In genomic region chr1:88406078-88406806, GRCm38 (mm10) we compare ENCODE assay signal across 16 mouse cellular contexts. TPM values are rescaled to one million over a fixed set of nuclear protein-coding genes. Genes with fewer than 3 reads are reported as not detected.
DNase-seq lines count a peak whose midpoint lies in the region; ATAC-seq and TF ChIP-seq lines count a peak whose summit lies in the region.
"Had no signal": no experiment of that assay in that cellular context is flagged by ENCODE, and none has a peak within 500 bp of the region (broad histone marks: within the 10 kb centered on the region; RNA-seq: fewer than 3 reads in every experiment).

No protein-coding gene starts in this region.

- no peak for TF ChIP-seq CTCF in brain, embryonic 14.5 days (IDR thresholded peaks at IDR 0.05; ENCODE audit: borderline replicate concordance, extremely low read depth, insufficient read depth, insufficient read length)
- TF ChIP-seq CTCF in kidney, postnatal 0 days (IDR thresholded peaks at IDR 0.05; ENCODE audit: low read depth): no peak

- TF ChIP-seq POLR2A in brain, embryonic 14.5 days (IDR thresholded peaks at IDR 0.05; ENCODE audit: borderline replicate concordance, extremely low read depth, insufficient read depth, insufficient read length, poor library complexity, severe bottlenecking): no peak

- intact Hi-C loops in gastrocnemius, postnatal 14 days (cut with DNase I; ENCODE audit: low total_unique reads): no loop called here

- 61% methylated on average over 12 of the region's 12 CpGs for WGBS in hindbrain, embryonic 11.5 days
- WGBS in hindbrain, embryonic 10.5 days: 71% methylated on average over 12 of the region's 12 CpGs
- WGBS in kidney, postnatal 0 days: 41% methylated on average over 12 of the region's 12 CpGs
- WGBS in midbrain, embryonic 15.5 days: 52% methylated on average over 12 of the region's 12 CpGs

- ATAC-seq in hindbrain, embryonic 11.5 days (ENCODE audit: low FRiP score): no peak
- peak; percentile 45; the same call in 1 of the 2 replicates for ATAC-seq in kidney, postnatal 0 days (replicated peaks; ENCODE audit: low FRiP score, low read depth)
- no peak for ATAC-seq in midbrain, embryonic 15.5 days (replicated peaks)

- no peaks in the 10 kb centered on the region for H3K4me1 ChIP-seq in hindbrain, embryonic 11.5 days (replicated peaks; ENCODE audit: control insufficient read depth, insufficient read depth, low read length)
- H3K4me1 ChIP-seq in hindbrain, embryonic 10.5 days (replicated peaks): peaks cover 19% of the 10 kb centered on the region; the same call in 1 of the 2 replicates
- no peaks in the 10 kb centered on the region for H3K4me1 ChIP-seq in kidney, postnatal 0 days (replicated peaks; ENCODE audit: insufficient read depth, low read length)
- no peaks in the 10 kb centered on the region for H3K4me1 ChIP-seq in midbrain, embryonic 15.5 days

- H3K27me3 ChIP-seq in hindbrain, embryonic 11.5 days (ENCODE audit: control insufficient read depth, insufficient read depth, low read length): no peaks in the 10 kb centered on the region
- no peaks in the 10 kb centered on the region for H3K27me3 ChIP-seq in hindbrain, embryonic 10.5 days (ENCODE audit: insufficient read depth, poor library complexity, severe bottlenecking)
- no peaks in the 10 kb centered on the region for H3K27me3 ChIP-seq in kidney, postnatal 0 days (ENCODE audit: insufficient read depth, low read length)
- H3K27me3 ChIP-seq in midbrain, embryonic 15.5 days (replicated peaks): no peaks in the 10 kb centered on the region

- H3K4me3 ChIP-seq in hindbrain, embryonic 11.5 days (ENCODE audit: low read depth, low read length): no peak overlapping the region
- no peak overlapping the region for H3K4me3 ChIP-seq in hindbrain, embryonic 10.5 days
- H3K4me3 ChIP-seq in kidney, postnatal 0 days (replicated peaks; ENCODE audit: low read depth, low read length): no peak overlapping the region
- no peak overlapping the region for H3K4me3 ChIP-seq in midbrain, embryonic 15.5 days

- peak; percentile 8 for DNase-seq in hindbrain, embryonic 11.5 days (ENCODE audit: low spot score)
- DNase-seq in hindbrain, embryonic 10.5 days (ENCODE audit: low spot score): no peak
- peak; percentile 65 for DNase-seq in brain, embryonic 14.5 days (ENCODE audit: low read depth)
- DNase-seq in kidney, postnatal 0 days (ENCODE audit: low spot score): peak; percentile 11
- no peak for DNase-seq in frontal cortex, postnatal 25 days (ENCODE audit: low spot score in 2 of 2)
- DNase-seq in left cerebral cortex, adult 18-20 months (ENCODE audit: low spot score in 2 of 2): no peak
- no peak for DNase-seq in gastrocnemius, postnatal 14 days
- DNase-seq: adrenal gland, adult 2 months; heart, postnatal 4 days; thymus, adult 18-20 months had no signal

- H3K27ac ChIP-seq in hindbrain, embryonic 11.5 days (ENCODE audit: low read depth, low read length): no peak overlapping the region
- no peak overlapping the region for H3K27ac ChIP-seq in hindbrain, embryonic 10.5 days
- H3K27ac ChIP-seq in kidney, postnatal 0 days: no peak overlapping the region
- H3K27ac ChIP-seq in midbrain, embryonic 15.5 days: peak overlapping the region; percentile 32; the same call in 1 of the 2 replicates

- H3K4me2 ChIP-seq in hindbrain, embryonic 11.5 days (replicated peaks; ENCODE audit: low read depth, low read length): no peak overlapping the region
- no peak overlapping the region for H3K4me2 ChIP-seq in kidney, postnatal 0 days (ENCODE audit: low read length)
- H3K4me2 ChIP-seq in midbrain, embryonic 15.5 days: no peak overlapping the region

- no peak overlapping the region for H3K9ac ChIP-seq in hindbrain, embryonic 11.5 days (ENCODE audit: low read depth, low read length)
- H3K9ac ChIP-seq in kidney, postnatal 0 days (ENCODE audit: low read depth, low read length): no peak overlapping the region
- no peak overlapping the region for H3K9ac ChIP-seq in midbrain, embryonic 15.5 days

- no peaks in the 10 kb centered on the region for H3K36me3 ChIP-seq in hindbrain, embryonic 11.5 days (ENCODE audit: control insufficient read depth, insufficient read depth, low read length)
- no peaks in the 10 kb centered on the region for H3K36me3 ChIP-seq in hindbrain, embryonic 10.5 days
- no peaks in the 10 kb centered on the region for H3K36me3 ChIP-seq in kidney, postnatal 0 days (ENCODE audit: insufficient read depth, low read length)
- H3K36me3 ChIP-seq in midbrain, embryonic 15.5 days (replicated peaks): no peaks in the 10 kb centered on the region

- H3K9me3 ChIP-seq in hindbrain, embryonic 11.5 days (ENCODE audit: control insufficient read depth, low read length): no peaks in the 10 kb centered on the region
- no peaks in the 10 kb centered on the region for H3K9me3 ChIP-seq in hindbrain, embryonic 10.5 days
- H3K9me3 ChIP-seq in kidney, postnatal 0 days (replicated peaks; ENCODE audit: low read length): no peaks in the 10 kb centered on the region
- no peaks in the 10 kb centered on the region for H3K9me3 ChIP-seq in midbrain, embryonic 15.5 days

RNA-seq across cellular contexts. Expression of gene Spp2, which starts 0.5 kb away (rescaled TPM):
- 0.17 TPM in 1 of 2 replicates, not detected in the other for polyA plus RNA-seq in hindbrain, embryonic 11.5 days (2014; fragmentation: Nextera tagmentation; extraction: Ambion mirVana)
- polyA plus RNA-seq in hindbrain, embryonic 10.5 days (2016; fragmentation: Nextera tagmentation; extraction: Ambion mirVana): 0.25 TPM in 1 of 2 replicates, not detected in the other
- 0.42 and 0.54 TPM in 2 replicates for polyA plus RNA-seq in brain, embryonic 14.5 days (2012; rRNA removed)
- 531 and 571 TPM in 2 replicates for polyA plus RNA-seq in kidney, postnatal 0 days (2015; fragmentation: Nextera tagmentation; extraction: Ambion mirVana)
- polyA plus RNA-seq in midbrain, embryonic 15.5 days (2015; fragmentation: Nextera tagmentation; extraction: Ambion mirVana): 0.69 and 0.77 TPM in 2 replicates
- total RNA-seq in left cerebral cortex, adult 18-20 months (2021): under 1 TPM; 0.40 to 0.63 TPM
- total RNA-seq in gastrocnemius, postnatal 14 days (2021): not detected
- total RNA-seq: common myeloid progenitor, adult 5-6 weeks; heart, adult 8-10 months; heart, postnatal 4 days; megakaryocyte, adult 5-6 weeks had no signal
- polyA plus RNA-seq: forebrain, embryonic 11.5 days; limb, embryonic 11.5 days had no signal

Comparison
In these comparisons a context has a peak if more than half of its experiments do, and no peak if none do; other contexts are left out.
1. DNase-seq: peak in hindbrain, embryonic 11.5 days (single experiment), brain, embryonic 14.5 days (single experiment) and kidney, postnatal 0 days (single experiment); none in hindbrain, embryonic 10.5 days (single experiment), frontal cortex, postnatal 25 days (0 of 2), left cerebral cortex, adult 18-20 months (0 of 2) and gastrocnemius, postnatal 14 days (single experiment).
2. RNA of gene Spp2, which starts 0.5 kb away (polyA plus RNA-seq): 531 to 571 TPM in kidney, postnatal 0 days; 0.69 to 0.77 TPM in midbrain, embryonic 15.5 days, 0.42 to 0.54 TPM in brain, embryonic 14.5 days, 0.25 TPM in hindbrain, embryonic 10.5 days and 0.17 TPM in hindbrain, embryonic 11.5 days; every median in the first group is over 100 times any median in the second.